Mouse (Mus musculus) liver, embryonic 13.5 days (tissue): ENCODE results near the gene Kpna7. TPM values are rescaled to one million over a fixed set of nuclear protein-coding genes. Genes with fewer than 3 reads are reported as not detected.
"Not testable (repeated sequence)": the region's sequence is repeated elsewhere in the genome, so short reads cannot be mapped to it uniquely, and the experiment has no call there.

Source experiments
- ATAC-seq: fragments of 200-750 bp; cut with Nextera tagmentation; 2 replicates; pipeline ENCODE4 v1.8.0; 2017; ENCODE audit warnings: low read depth, mild to moderate bottlenecking, moderate number of reproducible peaks, moderate library complexity
- DNase-seq: peaks from one replicate; pipeline ENCODE4 v3.0.0; 2022
- H3K27ac ChIP-seq: fragments of 300-500 bp; sonication (generic); 2 replicates; pipeline ENCODE4 v1.5.1; 2015; ENCODE audit warnings: moderate library complexity, mild to moderate bottlenecking, inconsistent platforms
- H3K27me3 ChIP-seq: fragments of 300-500 bp; sonication (generic); 2 replicates; pipeline ENCODE4 v1.6.1; 2015; ENCODE audit warnings: mild to moderate bottlenecking, inconsistent platforms
- H3K36me3 ChIP-seq: fragments of 300-500 bp; sonication (generic); 2 replicates; pipeline ENCODE4 v1.6.1; 2015; ENCODE audit warnings: mild to moderate bottlenecking, inconsistent platforms
- H3K4me1 ChIP-seq: fragments of 300-500 bp; sonication (generic); replicated peaks from 2 replicates; pipeline ENCODE4 v1.6.1; 2015; ENCODE audit warnings: inconsistent platforms
- H3K4me2 ChIP-seq: fragments of 300-500 bp; sonication (generic); 2 replicates; pipeline ENCODE4 v1.6.1; 2015; ENCODE audit warnings: inconsistent platforms, mild to moderate bottlenecking, moderate library complexity
- H3K4me3 ChIP-seq: fragments of 300-500 bp; sonication (generic); replicated peaks from 2 replicates; pipeline ENCODE4 v1.5.1; 2015; ENCODE audit warnings: mild to moderate bottlenecking, inconsistent platforms
- H3K9ac ChIP-seq: fragments of 300-500 bp; sonication (generic); 2 replicates; pipeline ENCODE4 v1.6.1; 2015; ENCODE audit warnings: mild to moderate bottlenecking, inconsistent platforms
- H3K9me3 ChIP-seq: fragments of 300-500 bp; sonication (generic); replicated peaks from 2 replicates; pipeline ENCODE4 v1.6.1; 2016; ENCODE audit warnings: inconsistent platforms
- WGBS: fragments of 180-500 bp; shearing (Covaris S2); methylation state at CpG from one replicate; pipeline ENCODE4 v1.1.7; 2015; ENCODE audit not compliant: insufficient replicate concordance; 5-methylcytosine and 5-hydroxymethylcytosine counted together
- polyA plus RNA-seq: library from polyadenylated mRNA; unstranded; fragments of >200 nt; fragmentation: Nextera tagmentation; extraction: Ambion mirVana; gene quantifications from 2 replicates; pipeline ENCODE4 v1.2.1, GENCODE M21; 2015

The Kpna7 gene
- polyA plus RNA-seq, 1 experiment from 2014 or later: 0.06 TPM

DNA sequence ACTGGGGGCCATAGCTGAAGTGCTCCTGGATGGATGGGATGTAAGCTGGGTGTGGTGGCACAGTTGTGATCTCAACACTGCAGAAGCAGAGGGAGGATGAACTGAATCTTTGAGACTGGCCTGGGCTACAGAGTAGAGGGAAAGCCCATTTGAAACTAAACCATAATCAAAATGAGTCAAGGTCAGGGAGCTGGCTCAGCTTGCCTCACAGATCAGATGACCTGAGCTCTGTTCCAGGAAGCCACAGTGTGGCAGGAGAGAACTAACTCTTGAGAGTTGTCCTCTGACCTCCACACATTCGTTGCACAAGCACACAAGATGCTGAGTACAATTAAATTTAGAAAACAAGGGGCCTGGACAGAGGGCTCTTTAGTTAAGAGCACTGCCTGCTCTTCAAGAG lies 63.6 kb downstream of the Kpna7 start:
- not testable (repeated sequence) for H3K27me3 ChIP-seq, H3K27ac ChIP-seq, H3K9me3 ChIP-seq, H3K4me1 ChIP-seq, H3K36me3 ChIP-seq, ATAC-seq, H3K9ac ChIP-seq, H3K4me3 ChIP-seq, DNase-seq, H3K4me2 ChIP-seq
- WGBS: 14% methylated on average over 1 of the region's 1 CpGs

DNA sequence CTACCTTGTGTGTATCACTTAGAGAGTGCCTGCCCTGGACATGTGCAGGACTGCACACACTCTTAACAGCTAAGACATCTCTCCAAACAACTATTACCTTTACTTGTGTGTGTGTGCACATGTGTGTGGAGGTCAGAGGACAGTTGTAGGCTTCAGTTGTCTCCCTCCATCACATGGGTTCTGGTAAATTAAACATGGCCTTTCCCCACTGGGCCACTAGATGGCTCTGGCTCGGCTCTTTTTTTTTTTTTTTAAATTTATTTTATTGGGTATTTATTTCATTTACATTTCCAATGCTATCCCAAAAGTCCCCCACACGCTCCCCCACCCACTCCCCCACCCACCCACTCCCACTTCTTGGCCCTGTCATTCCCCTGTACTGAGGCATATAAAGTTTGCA lies 67.1 kb downstream of the Kpna7 start:
- not testable (repeated sequence) for H3K4me2 ChIP-seq, H3K9me3 ChIP-seq, ATAC-seq, DNase-seq, H3K4me1 ChIP-seq, H3K9ac ChIP-seq, H3K27ac ChIP-seq, H3K27me3 ChIP-seq, H3K4me3 ChIP-seq, H3K36me3 ChIP-seq
- 7% methylated on average over 2 of the region's 2 CpGs for WGBS

DNA sequence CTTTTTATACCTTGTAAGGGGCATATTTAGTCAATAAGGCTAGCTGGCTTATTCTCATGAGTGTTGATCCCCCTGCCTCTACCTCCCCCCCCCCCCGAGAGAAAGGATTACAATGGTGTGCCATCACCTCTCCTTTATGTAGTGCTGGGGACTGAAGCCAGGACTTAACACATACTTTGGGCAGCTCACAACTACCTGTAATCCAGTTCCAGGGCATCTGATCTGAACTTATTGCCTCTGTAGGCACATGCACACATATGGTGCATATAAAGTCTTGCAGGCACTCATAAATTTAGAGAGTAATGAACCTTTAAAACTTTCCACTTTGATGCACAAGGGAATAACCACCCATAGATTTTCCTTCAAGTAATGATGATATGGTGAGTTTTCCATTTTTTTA lies 69.6 kb downstream of the Kpna7 start:
- Histone ChIP-seq H3K4me1 (no peaks in the 10 kb centered on the region), H3K4me3 (no peak overlapping the region), H3K9me3 (no peaks in the 10 kb centered on the region), H3K36me3 (no peaks in the 10 kb centered on the region), H3K27me3 (no peaks in the 10 kb centered on the region), H3K27ac (no peak overlapping the region), H3K4me2 (no peak overlapping the region), H3K9ac (no peak overlapping the region)
- WGBS: 75% methylated on average over 1 of the region's 1 CpGs
- DNase-seq: no peak
- ATAC-seq: no peak

DNA sequence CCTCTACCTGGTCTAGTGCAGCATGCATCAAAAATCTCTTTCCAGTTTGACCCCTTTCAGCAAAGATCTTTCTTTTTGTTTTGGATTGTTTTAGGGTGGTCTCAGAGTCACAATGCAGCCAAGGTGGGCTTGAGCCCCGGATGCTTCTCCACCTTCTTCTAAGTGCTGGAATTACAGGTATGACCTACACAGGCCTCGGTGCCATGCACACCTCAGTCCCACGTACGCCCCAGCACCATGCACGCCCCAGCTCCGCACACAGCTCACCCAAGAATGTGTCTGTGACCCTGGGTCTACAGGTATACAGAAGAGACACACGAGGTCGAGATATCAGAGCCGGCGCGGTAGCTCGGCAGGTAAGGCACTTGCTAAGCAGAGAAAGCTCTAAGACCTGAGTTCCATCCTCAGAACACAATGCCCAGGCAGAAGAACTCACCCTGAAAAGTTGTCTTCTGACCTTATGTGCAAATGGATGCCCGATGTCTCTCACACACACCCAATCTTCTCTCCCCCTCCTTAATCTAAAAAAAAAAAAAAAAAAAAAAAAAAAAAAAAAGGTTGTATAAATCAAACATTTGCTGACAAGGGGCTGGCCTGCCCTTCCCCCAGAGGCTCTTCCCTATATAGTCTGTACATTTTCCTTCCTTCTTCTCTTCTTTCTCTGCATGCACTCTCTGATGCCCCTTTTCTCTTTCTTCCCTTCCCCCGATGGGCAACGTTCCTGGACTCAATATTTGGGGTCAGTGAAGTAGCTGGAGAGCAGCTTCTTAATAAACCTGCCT lies 74.8 kb downstream of the Kpna7 start:
- Histone ChIP-seq H3K27me3 (no peaks in the 10 kb centered on the region), H3K4me1 (peaks cover 5% of the 10 kb centered on the region; the same call in 1 of the 2 replicates), H3K4me2 (no peak overlapping the region), H3K36me3 (no peaks in the 10 kb centered on the region), H3K9me3 (no peaks in the 10 kb centered on the region), H3K9ac (no peak overlapping the region), H3K27ac (no peak overlapping the region), H3K4me3 (no peak overlapping the region)
- no peak for DNase-seq
- ATAC-seq: no peak
- WGBS: 72% methylated on average over 15 of the region's 15 CpGs

DNA sequence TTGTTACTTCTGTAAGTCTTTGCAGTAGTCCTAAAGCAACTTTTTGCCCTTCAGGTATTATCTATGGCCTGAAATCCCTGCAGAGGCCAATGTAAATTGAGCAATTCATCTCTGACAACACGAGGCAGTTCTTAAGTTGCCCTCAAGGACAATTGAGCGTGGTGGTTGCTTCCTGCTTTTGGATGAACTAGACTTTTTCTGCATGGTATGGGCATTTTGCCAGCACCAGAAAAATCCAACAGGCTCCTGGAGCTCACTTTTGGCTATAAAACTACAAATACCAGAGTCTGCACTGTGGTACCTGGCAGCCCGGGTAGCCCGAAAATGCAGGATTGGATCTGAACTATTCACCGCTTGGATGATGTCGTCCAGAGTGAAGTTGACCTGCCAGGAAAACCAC lies 78.2 kb downstream of the Kpna7 start:
- WGBS: 59% methylated on average over 6 of the region's 6 CpGs
- no peak for DNase-seq

DNA sequence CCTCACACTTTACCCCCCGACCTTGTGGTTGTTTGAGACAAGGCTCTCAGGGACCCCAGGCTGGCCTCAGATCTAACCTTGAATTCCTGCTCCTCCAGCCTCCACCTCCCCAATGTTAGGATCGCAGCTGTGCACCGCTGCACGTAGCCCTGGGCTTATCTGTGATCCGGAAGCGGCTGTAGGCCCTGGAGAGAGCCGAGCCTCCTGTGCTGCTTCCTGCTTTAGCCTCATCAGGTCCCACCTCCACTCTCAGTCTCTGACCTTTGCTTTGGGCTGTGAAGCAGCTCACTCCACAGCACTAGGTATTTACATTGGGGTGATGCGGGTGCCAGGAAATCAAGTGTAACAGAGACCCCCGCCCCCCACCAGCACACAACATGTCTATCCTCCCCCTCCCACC lies 79.3 kb downstream of the Kpna7 start:
- no peak overlapping the region for H3K4me3 ChIP-seq
- no peaks in the 10 kb centered on the region for H3K27me3 ChIP-seq
- no peaks in the 10 kb centered on the region for H3K9me3 ChIP-seq
- 47% methylated on average over 9 of the region's 9 CpGs for WGBS
- no peak overlapping the region for H3K9ac ChIP-seq
- no peak for DNase-seq
- peaks cover 5% of the 10 kb centered on the region; the same call in 1 of the 2 replicates for H3K4me1 ChIP-seq
- no peaks in the 10 kb centered on the region for H3K36me3 ChIP-seq
- no peak overlapping the region for H3K4me2 ChIP-seq
- H3K27ac ChIP-seq: no peak overlapping the region
- peak; percentile 74 for ATAC-seq

More for the DNA sequence above, 78.2 kb downstream of the Kpna7 start:
- no peak for ATAC-seq
- no peak overlapping the region for H3K9ac ChIP-seq
- H3K4me2 ChIP-seq: no peak overlapping the region
- no peaks in the 10 kb centered on the region for H3K36me3 ChIP-seq
- H3K27me3 ChIP-seq: no peaks in the 10 kb centered on the region
- no peak overlapping the region for H3K27ac ChIP-seq
- H3K9me3 ChIP-seq: no peaks in the 10 kb centered on the region
- peaks cover 5% of the 10 kb centered on the region; the same call in 1 of the 2 replicates for H3K4me1 ChIP-seq
- H3K4me3 ChIP-seq: no peak overlapping the region

DNA sequence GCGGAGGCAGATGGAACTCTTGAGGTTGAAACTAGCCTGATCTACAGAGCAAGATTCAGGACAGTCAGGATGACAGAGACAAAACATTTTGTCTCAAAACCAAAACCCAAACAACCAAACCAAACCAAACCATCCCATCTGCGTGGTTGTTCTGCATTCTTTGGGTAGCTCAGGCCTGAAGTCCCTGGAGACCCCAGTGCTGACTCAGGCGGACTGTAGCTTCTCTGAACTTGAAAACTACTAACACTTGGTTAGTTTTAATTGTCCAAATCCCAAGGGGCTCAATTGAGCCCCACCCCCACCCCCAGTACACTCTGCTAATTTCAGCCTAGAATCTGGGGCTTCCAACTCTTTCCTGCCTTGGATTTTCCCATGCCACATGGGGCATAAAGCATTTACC lies 80.5 kb downstream of the Kpna7 start:
- no peak for DNase-seq

DNA sequence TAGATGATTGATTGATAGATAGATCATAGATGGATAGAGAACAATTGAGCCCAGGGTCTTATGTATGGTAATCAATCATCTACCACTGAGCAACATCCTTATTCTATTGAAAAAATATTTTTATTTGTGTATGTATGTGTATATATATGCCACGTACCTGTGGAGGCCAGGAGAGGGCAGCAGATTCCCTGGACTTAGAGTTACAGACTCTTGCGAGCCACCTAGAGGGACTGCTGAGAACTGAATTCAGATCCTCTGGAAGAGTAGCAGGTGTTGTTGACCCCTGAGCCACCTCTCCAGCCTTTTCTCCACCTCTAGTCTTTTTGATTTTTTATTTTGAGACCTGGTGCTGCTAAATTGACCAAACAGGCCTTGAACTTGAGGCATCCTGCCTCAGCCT lies 85.3 kb downstream of the Kpna7 start:
- ATAC-seq (no peak), DNase-seq (no peak)
- no peak overlapping the region for H3K4me2 ChIP-seq
- no peak overlapping the region for H3K27ac ChIP-seq
- H3K4me1 ChIP-seq: no peaks in the 10 kb centered on the region
- H3K4me3 ChIP-seq: no peak overlapping the region
- WGBS: 32% methylated on average over 2 of the region's 2 CpGs
- H3K36me3 ChIP-seq: no peaks in the 10 kb centered on the region
- no peaks in the 10 kb centered on the region for H3K9me3 ChIP-seq
- no peak overlapping the region for H3K9ac ChIP-seq
- no peaks in the 10 kb centered on the region for H3K27me3 ChIP-seq

More for the DNA sequence above, 80.5 kb downstream of the Kpna7 start:
- 46% methylated on average over 3 of the region's 3 CpGs for WGBS
- Histone ChIP-seq H3K9me3 (no peaks in the 10 kb centered on the region), H3K27ac (no peak overlapping the region), H3K36me3 (no peaks in the 10 kb centered on the region), H3K27me3 (no peaks in the 10 kb centered on the region), H3K4me2 (no peak overlapping the region), H3K4me3 (no peak overlapping the region), H3K4me1 (peaks cover 5% of the 10 kb centered on the region; the same call in 1 of the 2 replicates), H3K9ac (no peak overlapping the region)
- no peak for ATAC-seq

DNA sequence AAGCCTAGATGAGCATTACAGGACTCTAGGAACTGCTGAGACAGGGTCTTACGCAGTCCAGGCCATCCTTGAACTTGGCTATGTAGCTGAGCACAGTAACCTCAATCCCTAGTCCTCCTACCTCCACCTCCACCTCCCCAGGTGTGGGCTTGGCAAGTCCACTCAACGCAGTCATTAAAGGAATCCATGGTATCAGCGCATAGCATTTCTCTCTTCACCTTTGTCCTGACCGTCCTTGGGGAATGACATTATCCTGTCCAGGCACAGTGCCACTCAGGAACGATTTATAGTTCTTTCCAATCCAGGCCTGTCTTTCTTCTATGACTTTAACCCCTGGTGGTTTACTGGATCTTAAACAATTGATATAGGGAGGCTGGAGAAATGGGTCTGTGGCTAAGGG lies 93.3 kb downstream of the Kpna7 start:
- Histone ChIP-seq H3K36me3 (no peaks in the 10 kb centered on the region), H3K4me1 (no peaks in the 10 kb centered on the region), H3K9me3 (no peaks in the 10 kb centered on the region), H3K4me2 (no peak overlapping the region), H3K4me3 (no peak overlapping the region), H3K27ac (no peak overlapping the region), H3K9ac (no peak overlapping the region), H3K27me3 (no peaks in the 10 kb centered on the region)
- no peak for ATAC-seq
- 67% methylated on average over 5 of the region's 5 CpGs for WGBS
- DNase-seq: no peak

DNA sequence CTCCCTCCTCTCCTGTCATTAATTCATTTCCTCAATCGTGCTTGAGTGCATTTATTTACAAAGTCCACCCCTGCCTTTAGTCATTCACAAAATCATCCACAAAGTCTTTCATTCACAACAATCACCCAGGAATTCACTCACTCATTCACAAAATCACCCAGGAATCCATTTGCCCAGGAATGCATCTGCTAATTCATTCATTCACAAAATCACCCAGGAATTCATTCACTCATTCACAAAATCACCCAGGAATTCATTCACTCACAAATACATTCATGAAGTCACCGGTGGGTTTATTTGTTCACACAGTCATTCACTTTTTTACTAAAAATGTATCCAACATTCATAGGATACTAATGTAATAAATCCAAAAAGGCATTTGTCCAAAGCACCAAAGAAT lies 93.8 kb downstream of the Kpna7 start:
- no peak overlapping the region for H3K9ac ChIP-seq
- H3K27ac ChIP-seq: no peak overlapping the region
- H3K9me3 ChIP-seq: no peaks in the 10 kb centered on the region
- no peak overlapping the region for H3K4me2 ChIP-seq
- ATAC-seq (no peak), DNase-seq (no peak)
- no peaks in the 10 kb centered on the region for H3K36me3 ChIP-seq
- H3K27me3 ChIP-seq: no peaks in the 10 kb centered on the region
- 56% methylated on average over 2 of the region's 2 CpGs for WGBS
- no peak overlapping the region for H3K4me3 ChIP-seq
- no peaks in the 10 kb centered on the region for H3K4me1 ChIP-seq

DNA sequence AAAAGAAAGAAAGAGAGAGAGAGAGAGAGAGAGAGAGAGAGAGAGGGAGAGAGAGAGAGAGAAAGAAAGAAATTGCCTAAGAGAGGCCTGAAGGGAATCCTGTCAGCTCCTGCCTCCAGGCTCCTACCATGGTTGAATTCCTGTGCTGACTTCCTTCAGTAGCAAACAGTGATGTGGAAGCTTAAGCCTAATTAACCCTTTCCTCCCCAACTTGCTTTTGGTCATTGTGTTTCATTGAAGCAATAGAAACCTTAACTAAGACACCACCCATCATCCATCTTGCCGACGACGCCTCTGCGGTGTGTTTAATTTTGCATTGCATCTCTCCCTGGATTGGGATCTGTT lies 94.8 kb downstream of the Kpna7 start:
- WGBS: 84% methylated on average over 4 of the region's 4 CpGs

More for the DNA sequence above, 94.8 kb downstream of the Kpna7 start:
- DNase-seq (no peak), ATAC-seq (no peak)
- Histone ChIP-seq H3K4me1 (no peaks in the 10 kb centered on the region), H3K4me3 (no peak overlapping the region), H3K4me2 (no peak overlapping the region), H3K36me3 (no peaks in the 10 kb centered on the region), H3K9ac (no peak overlapping the region), H3K27me3 (no peaks in the 10 kb centered on the region), H3K27ac (no peak overlapping the region), H3K9me3 (no peaks in the 10 kb centered on the region; the same call in 1 of the 2 replicates)
